Mouse (Mus musculus) C2C12 (cell line): ENCODE measurements at regions not wholly inside any gene's neighbourhood (a gene's known extent, or its start where the extent isn't known, plus 50 kb on each side); places are given as distances from the start of the nearest gene placed in this dataset.

ENCODE experiments used
- CEBPB ChIP-seq: IDR thresholded peaks from one replicate; pipeline ENCODE4 v1.6.1; 2011; ENCODE audit warnings: low read depth, mild to moderate bottlenecking, control low read depth, moderate library complexity
- CTCF ChIP-seq: IDR thresholded peaks from one replicate; pipeline ENCODE4 v1.5.1; 2011; ENCODE audit not compliant: control insufficient read depth, insufficient read depth, insufficient read length
- MYOD1 ChIP-seq: IDR thresholded peaks from one replicate; pipeline ENCODE4 v1.6.1; 2011; ENCODE audit warnings: low read depth; ENCODE audit not compliant: control insufficient read depth, insufficient read length
- MYOG ChIP-seq: IDR thresholded peaks from one replicate; pipeline ENCODE4 v1.6.1; 2011; ENCODE audit not compliant: control insufficient read depth, insufficient read length; ENCODE audit errors: extremely low read depth
- USF1 ChIP-seq: IDR thresholded peaks from one replicate; pipeline ENCODE4 v1.6.1; 2011; ENCODE audit warnings: low read depth, mild to moderate bottlenecking, control low read depth, moderate library complexity

DNA sequence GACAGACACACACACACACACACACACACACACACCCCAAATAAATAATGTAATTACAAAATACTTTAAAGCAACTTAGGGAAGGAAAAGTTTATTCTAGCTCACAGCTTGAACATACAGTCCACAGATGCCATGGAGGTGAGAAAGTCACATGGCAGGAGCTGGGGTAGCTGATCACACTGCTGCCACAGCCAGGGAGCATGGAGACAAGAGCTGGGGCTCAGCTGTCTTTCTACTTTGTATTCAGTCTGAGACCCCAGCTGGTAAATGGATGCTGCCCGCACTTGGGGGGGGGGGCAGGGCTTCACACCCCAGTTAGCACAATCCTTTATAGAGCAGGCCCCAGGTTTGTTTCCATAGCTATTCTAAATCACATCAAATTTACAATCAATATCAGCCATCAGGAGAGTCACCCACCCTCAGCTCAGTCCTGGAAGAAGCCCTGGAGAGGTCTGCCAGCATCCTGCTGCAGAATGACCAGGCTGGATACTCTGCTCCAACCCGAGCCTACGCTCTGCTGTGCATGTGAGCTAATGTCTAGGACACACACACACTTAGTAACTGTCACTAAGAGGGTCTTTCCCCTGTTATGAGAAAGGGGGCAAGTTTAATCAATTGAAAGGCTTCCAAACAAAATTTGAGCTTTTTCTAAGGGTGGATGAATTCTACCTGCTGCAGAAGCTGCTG, 184.3 kb upstream of the Tle3 start:
- TF ChIP-seq CTCF (no peak), CEBPB (no peak), MYOD1 (no peak), USF1 (no peak), MYOG (no peak)
